Mouse (Mus musculus) megakaryocyte progenitor cell, adult 5-6 weeks (primary cell): ENCODE measurements at regions not wholly inside any gene's neighbourhood (a gene's known extent, or its start where the extent isn't known, plus 50 kb on each side); places are given as distances from the start of the nearest gene placed in this dataset.
A peak's percentile ranks its signal among the peaks of the same experiment; 100 is the strongest.
"Not testable (repeated sequence)": the region's sequence is repeated elsewhere in the genome, so short reads cannot be mapped to it uniquely, and the experiment has no call there.

Experiments used
- ATAC-seq: replicated peaks from 2 replicates; pipeline ENCODE4 v1.8.0; 2016; ENCODE audit warnings: mild to moderate bottlenecking, moderate TSS enrichment, inconsistent platforms; ENCODE audit not compliant: poor library complexity

DNA sequence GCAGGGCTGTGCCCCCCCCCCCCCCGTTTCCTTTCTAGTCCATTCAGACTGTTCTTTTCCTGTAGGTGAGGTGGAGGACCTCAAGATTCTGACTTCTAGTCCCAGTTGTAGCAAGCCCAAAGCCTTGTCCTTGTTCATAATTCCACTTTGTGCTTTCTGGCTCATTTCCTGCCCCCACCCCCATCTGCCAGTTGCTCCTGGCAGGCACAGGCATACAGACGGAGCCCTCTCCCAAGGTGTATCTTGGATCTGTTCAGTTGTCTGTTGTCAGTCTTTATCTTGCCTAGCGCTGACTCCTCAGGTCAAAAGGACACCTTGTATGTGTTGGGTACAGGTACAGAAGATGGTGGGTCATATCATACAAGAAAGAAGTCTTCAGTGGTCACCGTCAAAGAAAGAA is 81.9 kb downstream of the Fam43a start:
- ATAC-seq: no peak

DNA sequence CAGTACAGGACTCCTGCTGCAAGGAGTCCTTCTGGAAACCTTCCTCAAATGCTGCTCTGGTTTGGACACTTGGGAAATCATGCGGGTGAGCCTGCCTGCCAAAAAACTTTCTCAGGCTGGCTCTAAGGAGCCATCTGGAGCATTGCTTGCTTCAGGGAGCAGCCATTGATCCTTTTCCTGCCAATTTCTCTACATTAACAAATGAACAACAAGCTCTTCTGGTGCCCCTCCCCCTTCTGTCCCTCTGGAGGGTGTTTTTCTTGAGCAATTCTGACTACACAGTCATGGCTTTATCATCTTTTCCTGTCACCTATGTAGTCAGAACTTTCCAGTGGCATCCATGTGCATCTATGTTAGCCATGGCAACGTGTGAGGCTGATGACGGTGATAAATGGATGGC is 84.5 kb downstream of the Fam43a start:
- ATAC-seq: no peak

DNA sequence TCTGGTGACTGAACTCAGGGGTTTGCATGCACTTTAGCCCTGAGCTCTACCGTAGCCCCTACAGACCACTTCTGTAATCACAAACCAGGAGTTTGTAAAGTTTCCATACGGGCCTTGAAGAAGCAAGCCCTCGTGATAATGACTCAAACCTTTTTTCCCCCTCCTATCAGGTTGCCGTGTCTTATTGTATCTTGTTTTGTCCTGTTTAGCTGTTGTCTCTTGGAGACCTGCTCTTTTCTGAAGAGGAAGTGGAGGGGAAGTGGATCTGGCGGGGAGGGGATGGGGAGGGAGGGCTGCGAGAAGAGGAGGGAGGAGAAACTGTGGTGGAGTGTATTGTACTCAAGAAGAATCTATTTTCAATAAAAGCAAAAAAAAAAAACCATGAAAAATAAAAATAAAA is 87.0 kb downstream of the Fam43a start:
- ATAC-seq: no peak

DNA sequence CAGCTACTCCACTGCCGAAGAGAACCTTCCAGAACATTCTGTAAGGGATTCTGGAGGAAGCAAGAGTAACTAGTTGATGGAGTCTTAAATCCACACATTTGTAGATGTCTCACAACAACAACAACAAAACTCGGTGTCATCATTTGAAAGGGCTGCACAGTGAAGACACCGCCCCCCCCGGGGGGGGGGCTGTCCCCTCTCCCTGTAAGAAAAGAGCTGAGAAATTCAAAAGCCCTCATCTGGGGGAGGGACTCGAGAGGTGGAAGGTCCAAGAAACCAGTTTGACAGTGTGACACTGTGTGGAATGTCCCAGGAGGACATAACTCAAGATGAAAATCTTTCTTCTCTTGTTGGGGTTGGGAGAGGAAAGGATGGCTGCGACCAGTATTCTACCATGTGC is 87.7 kb downstream of the Fam43a start:
- ATAC-seq: no peak

DNA sequence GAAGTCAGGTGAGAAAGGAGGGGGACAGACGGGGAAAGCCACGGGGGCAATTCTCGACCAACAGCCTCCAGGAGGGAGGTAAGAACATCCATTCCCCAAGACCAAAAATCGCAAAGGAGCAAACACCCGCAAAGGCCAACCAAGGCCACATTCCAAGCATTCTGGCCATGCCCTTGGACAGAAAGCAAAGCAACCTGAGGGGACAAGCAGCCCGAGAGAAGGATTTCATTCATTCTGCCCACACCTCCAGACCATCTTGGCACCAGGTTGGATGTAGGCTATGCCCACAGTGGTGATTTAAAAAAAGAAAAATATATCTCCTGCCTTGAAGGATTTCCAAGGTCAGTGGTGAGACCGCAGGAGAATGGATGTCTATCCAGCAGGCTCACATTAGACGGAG is 88.2 kb downstream of the Fam43a start:
- ATAC-seq: no peak

DNA sequence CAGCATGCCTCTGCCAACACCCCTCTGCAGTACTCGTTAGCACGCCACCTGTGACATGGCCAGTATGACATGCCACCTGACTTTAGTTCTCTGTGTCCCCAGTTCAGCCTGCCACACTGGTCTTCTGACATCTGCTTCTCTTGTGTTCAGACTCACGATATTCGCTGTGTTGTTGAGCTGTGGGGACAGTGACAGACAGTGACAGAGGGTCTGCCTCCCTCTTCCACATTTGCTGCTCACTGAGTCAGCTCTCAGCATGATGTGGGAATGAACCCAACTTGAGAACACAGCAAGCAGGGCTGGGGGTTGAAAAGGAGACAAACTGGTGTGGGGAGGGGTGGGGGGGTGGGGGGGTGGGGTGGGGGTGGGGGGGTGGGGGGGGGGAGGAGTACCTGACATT is 91.0 kb downstream of the Fam43a start:
- ATAC-seq: no peak

DNA sequence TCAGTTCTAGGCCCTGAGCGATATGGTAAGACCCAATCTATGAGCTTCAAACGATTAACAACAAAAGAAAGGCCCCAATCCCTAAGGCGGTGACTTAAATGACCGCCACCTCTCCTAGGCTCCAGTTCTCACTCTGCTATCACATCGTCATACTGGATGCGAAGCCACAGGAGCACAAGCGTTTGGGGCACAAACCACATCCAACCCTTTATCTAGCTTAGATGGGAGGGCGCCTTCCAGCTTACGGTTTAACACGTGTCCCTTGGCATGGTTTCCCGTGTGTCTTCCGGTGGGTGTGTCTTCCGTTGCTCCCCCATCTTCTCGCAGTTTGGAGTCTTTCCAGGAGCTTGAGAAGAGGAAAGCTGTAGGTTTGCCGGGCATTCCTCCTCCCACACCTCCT is 92.4 kb downstream of the Fam43a start:
- ATAC-seq: peak; percentile 61

DNA sequence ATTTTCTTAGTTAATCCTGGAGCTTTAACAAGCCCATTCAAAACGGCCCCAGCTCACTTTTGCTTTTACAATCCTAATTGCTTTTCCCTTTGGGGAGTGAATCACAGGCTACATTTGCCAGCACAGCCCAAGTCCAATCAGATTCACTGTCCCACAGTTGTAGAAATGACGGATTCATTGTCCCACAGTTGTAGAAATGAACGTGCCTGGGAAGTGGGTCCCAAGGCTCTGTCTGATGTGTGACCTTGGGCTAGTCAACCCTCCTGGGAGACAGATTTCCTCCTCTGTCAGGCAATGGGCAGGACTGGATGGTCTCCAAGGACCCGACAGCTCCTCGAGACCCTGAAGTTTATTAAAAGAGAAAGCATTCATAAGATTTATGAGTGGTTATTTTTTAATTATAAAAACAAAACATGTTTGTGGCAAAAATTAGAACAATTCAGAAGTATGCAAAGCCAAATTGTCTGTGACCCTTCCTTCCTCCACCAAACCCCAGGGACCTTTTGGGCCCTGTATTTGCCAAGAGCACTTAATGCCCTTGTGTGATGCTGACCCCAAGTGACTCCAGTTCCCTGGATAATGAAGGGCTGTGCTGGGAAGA is 93.1 kb downstream of the Fam43a start:
- no peak for ATAC-seq

DNA sequence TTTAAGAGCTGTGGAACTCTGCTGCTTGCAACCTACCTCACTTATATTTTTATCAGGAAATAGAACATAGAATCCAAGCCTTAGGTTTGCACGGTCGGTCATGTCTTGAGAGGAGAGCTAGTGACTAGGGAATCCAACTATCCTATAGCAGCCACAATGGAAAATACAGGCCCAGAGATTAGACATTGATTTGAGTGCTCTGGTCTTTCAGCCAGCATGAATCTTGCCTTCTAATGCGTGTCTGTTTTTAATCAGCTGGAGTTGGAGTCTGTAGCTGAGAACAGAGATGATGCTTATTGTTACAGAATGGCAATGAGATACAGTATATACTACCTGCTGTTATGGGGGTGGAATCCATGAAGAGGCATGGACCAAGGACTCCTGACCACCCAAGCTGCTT is 93.7 kb downstream of the Fam43a start:
- no peak for ATAC-seq

DNA sequence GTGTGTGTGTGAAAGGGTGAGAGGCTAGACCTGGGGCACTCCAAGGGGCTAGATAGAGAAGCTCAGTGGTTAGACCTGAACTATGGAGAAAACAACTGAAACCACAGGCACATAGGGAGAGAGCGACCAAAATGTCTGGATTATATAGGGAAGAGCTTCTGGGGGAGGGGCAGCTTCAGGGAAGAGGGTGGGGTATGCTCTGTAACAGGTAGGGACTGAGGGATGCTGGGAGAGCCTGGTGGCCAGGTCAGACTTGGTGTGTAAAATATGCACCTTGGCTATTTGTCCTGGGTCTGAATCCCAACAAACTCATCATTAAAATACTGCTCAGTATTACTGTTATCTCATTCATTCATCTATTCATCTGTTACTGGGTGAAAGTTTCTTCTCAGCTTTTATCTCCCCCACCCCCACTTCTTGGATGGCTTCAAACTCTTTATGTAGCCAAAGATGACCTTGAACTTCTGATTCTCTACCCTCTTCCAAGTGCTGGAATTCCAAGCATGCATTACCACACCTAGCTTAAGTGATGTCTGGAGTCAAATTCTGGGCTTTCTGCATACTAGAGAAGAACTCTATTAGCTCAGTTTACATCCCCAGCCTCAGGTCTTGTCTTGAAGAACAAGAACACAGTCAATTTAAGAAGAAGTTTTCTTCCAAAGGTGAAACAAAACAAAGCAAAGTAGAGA is 94.5 kb downstream of the Fam43a start:
- no peak for ATAC-seq

DNA sequence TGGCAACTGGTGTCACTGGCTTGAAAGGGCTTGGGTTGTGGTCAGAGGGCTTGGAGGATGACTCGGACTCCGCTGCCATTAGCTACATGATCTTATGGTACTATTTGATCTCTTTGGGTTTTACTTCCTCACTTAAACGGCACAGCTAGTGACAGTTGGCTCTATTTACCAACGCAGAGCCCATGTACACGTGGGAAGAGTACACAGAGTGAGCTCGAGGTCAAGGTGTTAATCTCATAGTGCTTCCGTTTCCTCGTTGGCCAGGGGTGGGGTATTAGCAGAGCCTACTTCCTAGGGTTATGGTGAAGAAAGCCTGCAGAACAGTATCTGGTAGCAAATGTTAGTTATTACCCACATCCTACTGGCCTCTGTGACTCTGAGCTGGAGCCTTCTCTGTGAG is 96.2 kb downstream of the Fam43a start:
- no peak for ATAC-seq

DNA sequence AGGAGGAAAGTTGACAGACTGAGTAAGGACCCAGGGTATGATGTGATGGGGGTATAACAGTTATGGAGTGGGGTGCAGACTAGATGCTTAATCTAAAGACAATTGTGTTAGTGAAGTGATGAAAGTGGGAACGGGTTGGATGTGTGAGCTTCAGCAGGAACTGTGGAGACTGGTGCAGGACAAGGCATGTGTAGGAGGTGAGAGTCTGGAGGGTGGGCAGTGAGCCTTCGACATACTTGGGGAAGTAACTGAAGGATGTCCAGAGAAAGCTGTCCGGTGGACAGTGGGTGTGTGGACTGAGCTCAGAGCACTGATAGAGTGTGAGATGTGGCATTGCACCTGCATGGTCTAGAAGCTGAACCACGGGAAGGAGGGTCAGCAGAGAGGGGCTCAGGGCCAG is 97.7 kb downstream of the Fam43a start:
- no peak for ATAC-seq

DNA sequence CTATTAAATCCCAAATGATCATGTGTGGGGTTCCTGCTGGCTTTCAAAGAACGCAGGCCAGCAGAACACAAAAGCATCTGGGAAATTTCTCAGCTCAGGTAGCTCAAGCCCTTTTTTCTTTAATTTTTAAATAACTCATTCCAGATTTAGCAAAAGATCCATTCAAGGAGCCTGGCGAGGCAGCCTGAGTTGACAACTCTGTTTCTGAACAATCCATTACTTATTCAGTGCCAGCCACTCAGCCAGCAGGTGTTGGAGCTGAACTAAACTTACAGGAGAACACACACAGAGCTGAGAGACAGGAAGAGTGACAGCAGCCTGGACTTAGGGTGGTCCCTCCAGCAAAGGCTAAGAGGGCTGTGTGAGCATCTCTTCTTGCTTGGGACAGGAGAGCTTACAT is 98.3 kb downstream of the Fam43a start:
- ATAC-seq: no peak

DNA sequence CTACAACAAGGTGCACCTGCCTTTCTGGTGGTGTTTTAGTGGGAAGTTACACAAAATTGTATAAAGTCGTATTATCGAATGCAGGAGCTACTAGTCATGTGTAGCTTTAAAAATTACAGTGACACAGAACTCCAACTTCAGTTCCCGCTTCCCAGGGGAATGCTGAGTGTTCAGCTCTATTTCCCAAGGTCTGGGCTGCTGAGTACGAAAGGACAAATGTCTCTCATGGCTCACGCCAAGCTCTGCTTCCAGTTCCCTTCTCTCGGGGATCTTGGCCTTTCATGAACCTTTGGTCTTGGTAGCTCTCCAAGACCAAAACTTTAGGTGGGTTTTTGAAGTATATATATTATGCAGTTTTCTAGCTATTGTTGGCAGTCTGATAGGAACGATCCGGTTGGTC is 104.3 kb downstream of the Fam43a start:
- ATAC-seq: no peak

DNA sequence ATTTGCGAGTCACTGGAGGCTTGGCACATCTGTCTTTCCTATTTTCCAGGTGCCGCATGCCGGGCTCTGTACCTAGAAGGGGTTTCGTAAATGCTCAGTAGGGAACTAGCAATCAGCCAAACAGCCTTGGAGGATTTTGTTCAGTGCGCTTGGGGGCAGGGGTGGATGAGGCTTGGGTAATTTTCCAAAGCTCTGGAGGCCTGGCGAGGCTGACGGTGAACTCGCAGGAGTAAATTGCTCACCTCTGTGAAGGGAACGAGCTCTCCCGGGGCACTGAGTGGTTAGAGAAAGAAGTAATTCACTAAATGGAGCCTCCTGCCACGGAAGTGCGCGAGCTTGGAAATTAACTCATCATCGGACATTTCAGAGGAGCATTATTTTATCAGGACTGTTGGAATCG is 110.0 kb downstream of the Fam43a start:
- no peak for ATAC-seq

DNA sequence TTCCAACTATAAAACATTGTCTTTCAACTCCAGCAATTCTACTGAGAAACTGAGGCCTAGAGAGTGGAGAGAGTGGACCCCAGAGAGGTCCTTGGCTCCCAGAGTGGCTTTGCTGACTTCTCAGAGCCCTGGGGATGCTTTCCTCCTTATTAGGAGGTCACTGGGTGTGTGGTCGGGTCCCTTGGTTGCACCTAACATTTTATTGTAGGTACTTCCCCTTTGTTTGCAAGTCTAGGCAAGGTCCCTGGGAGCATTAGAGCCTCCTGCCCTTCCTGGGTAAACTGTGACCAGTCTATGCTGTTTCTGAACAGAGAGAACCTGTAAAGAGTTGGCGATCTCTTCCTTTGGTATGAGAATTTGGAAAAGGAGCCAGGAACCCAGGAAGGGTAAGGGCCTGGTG is 110.5 kb downstream of the Fam43a start:
- no peak for ATAC-seq

DNA sequence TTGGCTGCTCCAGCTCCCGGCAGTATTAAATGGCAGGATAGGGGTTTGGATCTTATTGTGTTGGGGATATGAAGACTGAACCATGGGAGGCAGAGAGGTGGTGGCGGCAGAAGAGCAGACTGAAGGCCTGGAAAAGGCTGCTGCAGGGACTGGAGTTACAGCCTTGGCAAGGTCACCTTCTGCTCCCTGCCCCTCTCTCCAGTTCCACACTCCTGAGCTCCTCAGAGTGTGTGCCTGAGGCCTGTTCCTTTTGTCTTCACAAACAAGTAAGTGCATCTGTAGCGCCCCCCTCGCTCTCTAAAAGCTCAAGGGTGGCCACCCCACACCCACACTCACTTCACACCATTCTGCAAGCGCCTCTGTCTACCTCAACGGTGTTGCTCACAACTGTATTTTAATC is 113.0 kb downstream of the Fam43a start:
- ATAC-seq: no peak

DNA sequence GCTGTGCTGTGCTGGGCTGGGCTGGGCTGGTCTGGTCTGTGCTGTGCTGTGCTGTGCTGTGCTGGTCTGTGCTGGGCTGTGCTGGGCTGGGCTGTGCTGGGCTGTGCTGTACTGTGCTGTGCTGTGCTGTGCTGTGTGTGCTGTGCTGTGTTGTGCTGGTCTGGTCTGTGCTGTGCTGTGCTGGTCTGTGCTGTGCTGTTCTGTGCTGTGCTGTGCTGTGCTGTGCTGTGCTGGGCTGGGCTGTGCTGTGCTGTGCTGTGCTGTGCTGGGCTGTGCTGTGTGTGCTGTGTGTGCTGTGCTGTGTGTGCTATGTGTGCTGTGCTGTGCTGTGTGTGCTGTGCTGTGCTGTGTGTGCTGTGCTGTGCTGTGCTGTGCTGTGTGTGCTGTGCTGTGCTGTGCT is 118.1 kb downstream of the Fam43a start:
- ATAC-seq: not testable (repeated sequence)

DNA sequence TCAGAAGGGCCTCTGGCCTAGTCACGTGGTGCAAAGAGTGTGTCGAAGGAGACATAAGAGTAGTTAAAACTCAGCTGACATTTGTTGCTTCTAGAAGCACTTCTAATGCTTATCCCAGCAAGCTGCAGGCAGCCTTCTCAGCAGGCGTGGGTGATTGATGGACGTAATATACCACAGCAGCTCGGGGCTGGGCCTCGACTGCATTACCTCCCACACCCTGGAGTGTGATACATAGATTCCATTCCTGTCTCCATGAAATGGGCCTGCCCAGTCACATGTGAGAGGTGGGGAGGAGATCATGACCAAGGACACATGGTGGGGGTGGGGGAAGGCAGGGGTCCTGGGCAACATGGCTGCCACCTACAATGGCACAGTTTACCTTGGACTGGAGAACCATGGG is 121.3 kb downstream of the Fam43a start:
- ATAC-seq: no peak

DNA sequence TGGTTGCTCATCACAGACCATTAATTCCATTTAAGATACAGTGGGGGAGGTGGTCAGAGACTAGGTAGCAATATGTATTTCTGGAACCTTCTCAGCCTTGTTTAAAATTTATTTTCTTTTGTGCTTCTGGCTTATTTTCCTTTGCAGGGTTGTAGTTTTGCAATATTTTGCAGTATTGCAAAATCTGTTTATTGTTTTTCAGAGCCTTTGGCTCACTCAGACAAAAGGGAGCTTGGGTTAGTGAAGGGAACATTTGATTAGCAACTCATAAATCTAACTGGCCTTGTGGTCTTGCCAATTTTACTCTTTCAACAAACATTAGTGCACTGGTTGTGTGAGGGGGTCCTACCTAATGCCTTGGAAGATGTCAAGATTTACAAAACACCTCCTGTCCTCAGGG is 121.7 kb downstream of the Fam43a start:
- no peak for ATAC-seq

DNA sequence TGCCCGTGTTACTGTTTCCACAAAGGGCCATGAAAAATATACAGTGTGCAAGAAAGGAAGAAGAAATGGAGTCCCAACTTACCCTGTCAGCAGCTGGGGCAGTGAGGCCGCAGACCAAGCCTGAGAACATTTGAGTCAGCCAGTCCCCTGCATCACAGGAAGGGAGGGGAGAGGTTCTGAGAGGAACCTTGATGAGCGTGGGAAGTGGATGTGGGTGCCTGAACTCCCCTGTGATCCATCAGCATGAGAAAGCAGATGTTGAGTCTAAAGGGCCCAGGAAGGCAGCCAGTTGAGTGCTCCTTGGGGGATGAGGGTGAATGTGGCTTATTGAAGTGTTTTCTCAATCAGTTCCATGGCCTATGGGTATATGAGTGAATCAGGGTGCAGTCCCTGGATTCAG is 122.8 kb downstream of the Fam43a start:
- no peak for ATAC-seq

DNA sequence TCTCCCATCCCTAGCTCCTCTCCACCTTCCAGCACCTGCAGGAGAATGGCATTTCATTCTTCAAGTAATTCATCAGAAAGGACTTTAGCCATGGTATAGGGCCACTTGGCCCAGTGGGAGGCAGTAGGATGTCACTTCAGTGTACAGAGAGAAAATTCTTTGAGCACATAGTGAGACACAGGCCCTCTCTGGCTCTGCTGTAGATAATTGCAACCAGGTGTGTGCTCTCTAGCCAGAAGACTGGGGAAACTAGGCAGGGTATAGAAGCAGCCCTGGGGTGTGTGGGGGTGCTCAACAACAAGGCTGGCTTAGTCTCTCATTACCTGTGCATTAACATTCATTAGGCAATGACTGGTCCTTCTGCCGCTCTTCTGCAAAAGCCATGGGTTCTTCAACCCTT is 125.1 kb downstream of the Fam43a start:
- ATAC-seq: no peak

DNA sequence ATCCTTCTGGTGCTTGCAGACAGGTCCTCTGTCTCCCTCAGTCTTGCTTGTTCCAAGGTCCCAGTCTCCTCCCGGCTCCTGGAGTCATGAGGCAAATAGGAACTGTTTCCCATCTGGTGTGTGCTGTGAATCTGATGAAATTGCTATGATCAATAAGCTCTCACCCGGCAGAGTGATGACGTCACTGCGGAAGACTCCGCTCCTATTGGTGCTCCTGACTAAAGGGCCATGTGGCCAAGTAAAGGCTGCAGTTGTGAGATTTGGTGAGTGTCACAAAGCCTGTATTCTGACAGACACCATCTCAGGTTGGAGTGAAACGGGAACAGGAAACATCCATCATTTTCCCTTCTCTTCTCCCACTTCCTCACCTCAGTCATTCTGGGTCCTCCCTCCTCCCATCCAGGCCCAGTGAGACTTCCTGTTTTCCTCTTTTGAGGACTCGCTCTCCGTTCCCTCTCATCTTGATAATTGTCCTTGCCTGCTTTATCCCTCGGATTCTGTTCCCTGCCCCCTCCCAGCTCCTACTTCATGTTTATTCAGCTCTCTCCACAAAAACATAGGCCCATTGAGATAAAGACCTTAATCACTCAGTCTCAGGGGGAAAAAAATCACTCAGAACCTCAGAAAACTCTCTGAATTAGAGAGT is 133.4 kb downstream of the Fam43a start:
- ATAC-seq: no peak
